Mouse (Mus musculus) brain, embryonic 14.5 days (tissue): ENCODE results near the gene Helq.

Experiments used
- CTCF ChIP-seq: fragments of 200-500 bp; IDR thresholded peaks from 2 replicates; pipeline ENCODE4 v1.5.1; 2012; ENCODE audit warnings: inconsistent platforms, mild to moderate bottlenecking, moderate library complexity, borderline replicate concordance; ENCODE audit not compliant: insufficient read depth, insufficient read length; ENCODE audit errors: extremely low read depth
- POLR2A ChIP-seq: fragments of 200-500 bp; IDR thresholded peaks from 2 replicates; pipeline ENCODE4 v1.6.1; 2012; ENCODE audit warnings: mild to moderate bottlenecking, inconsistent platforms, borderline replicate concordance; ENCODE audit not compliant: poor library complexity, insufficient read depth, insufficient read length, severe bottlenecking; ENCODE audit errors: extremely low read depth

DNA sequence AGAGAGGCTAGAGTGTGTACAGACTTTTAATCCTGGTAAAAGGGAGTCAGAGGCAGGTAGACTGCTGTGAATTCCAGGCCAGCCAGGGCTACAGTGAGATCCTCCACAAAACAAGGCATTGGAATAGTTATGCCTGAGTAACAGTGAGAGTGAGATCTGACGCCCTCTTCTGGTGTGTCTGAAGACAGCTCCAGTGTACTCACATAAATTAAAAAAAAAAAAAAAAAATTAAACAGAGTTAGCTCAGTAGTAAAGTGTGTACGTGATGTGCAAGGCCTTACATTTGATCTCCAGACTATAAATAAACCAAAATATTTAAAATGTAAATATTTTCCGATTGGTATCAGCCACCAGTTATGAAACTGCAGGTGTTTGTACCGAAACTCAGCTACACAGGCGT is 4.3 kb downstream of the Helq start:
- TF ChIP-seq CTCF (no peak), POLR2A (no peak)
